In the genomic region with DNA sequence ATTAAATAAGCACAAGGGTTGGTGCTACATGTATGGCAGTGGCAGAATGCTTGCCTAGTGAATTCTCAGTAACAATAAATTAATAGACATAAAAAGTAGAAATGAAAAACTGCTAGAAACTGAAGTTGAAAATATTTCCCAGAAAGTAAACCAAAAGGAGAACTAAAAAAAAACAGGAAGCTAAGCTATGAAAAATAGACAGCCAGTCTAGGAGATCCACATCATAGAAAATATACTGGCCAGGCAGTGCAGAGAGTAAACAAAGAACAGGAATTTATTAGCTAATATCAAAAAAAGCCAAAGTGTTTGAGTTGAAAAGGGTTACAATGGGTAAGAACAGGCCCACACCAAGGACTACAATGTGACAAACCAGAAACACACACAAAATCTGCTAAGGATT, we compare ENCODE assay signal across 25 mouse cellular contexts. TPM values are rescaled to one million over a fixed set of nuclear protein-coding genes. Genes with fewer than 3 reads are reported as not detected.
DNase-seq lines count a peak whose midpoint lies in the region; ATAC-seq lines count a peak whose summit lies in the region.
"Had no signal": no experiment of that assay in that cellular context is flagged by ENCODE, and none has a peak within 500 bp of the region (broad histone marks: within the 10 kb centered on the region; RNA-seq: fewer than 3 reads in every experiment).

No protein-coding gene starts in this region.

- no peaks in the 10 kb centered on the region for H3K27me3 ChIP-seq in midbrain, embryonic 10.5 days (ENCODE audit: low read depth, poor library complexity, severe bottlenecking)
- H3K27me3 ChIP-seq in midbrain, embryonic 16.5 days (ENCODE audit: control insufficient read depth, insufficient read depth, low read depth, low read length), result no peaks in the 10 kb centered on the region
- H3K27me3 ChIP-seq: embryonic facial prominence, embryonic 13.5 days; forebrain, embryonic 13.5 days; hindbrain, embryonic 13.5 days had no signal

- no peaks in the 10 kb centered on the region for H3K36me3 ChIP-seq in midbrain, embryonic 10.5 days
- no peaks in the 10 kb centered on the region for H3K36me3 ChIP-seq in midbrain, embryonic 16.5 days (ENCODE audit: control insufficient read depth, insufficient read depth, low read length)
- H3K36me3 ChIP-seq: embryonic facial prominence, embryonic 10.5 days; embryonic facial prominence, embryonic 13.5 days; hindbrain, embryonic 13.5 days had no signal

- H3K9me3 ChIP-seq in midbrain, embryonic 10.5 days (replicated peaks), result no peaks in the 10 kb centered on the region
- no peaks in the 10 kb centered on the region for H3K9me3 ChIP-seq in midbrain, embryonic 16.5 days (replicated peaks; ENCODE audit: control insufficient read depth, low read length, poor library complexity, severe bottlenecking)
- H3K9me3 ChIP-seq: embryonic facial prominence, embryonic 10.5 days; embryonic facial prominence, embryonic 13.5 days; forebrain, embryonic 13.5 days; hindbrain, embryonic 13.5 days had no signal

- ATAC-seq in midbrain, embryonic 16.5 days, result no peak
- ATAC-seq in granulocyte monocyte progenitor cell, adult 5-6 weeks (replicated peaks; ENCODE audit: poor library complexity, severe bottlenecking), result peak; percentile 55
- ATAC-seq: CD4-positive, CD25-positive, alpha-beta regulatory T cell, adult 4 months; forebrain, embryonic 13.5 days; hindbrain, embryonic 16.5 days; inflammation-experienced regulatory T-cells, adult 6 months; intestine, embryonic 16.5 days; Patski had no signal

- H3K27ac ChIP-seq in midbrain, embryonic 10.5 days (replicated peaks), result peak overlapping the region; percentile 64; the same call in 1 of the 2 replicates
- H3K27ac ChIP-seq in midbrain, embryonic 16.5 days (ENCODE audit: low read length), result no peak overlapping the region
- H3K27ac ChIP-seq: embryonic facial prominence, embryonic 10.5 days; embryonic facial prominence, embryonic 13.5 days; forebrain, embryonic 13.5 days; hindbrain, embryonic 13.5 days had no signal

- no peak overlapping the region for H3K4me2 ChIP-seq in midbrain, embryonic 16.5 days (ENCODE audit: low read length)
- H3K4me2 ChIP-seq: embryonic facial prominence, embryonic 13.5 days; forebrain, embryonic 13.5 days; heart, embryonic 11.5 days; hindbrain, embryonic 13.5 days had no signal

- H3K4me1 ChIP-seq in midbrain, embryonic 10.5 days, result peaks cover 19% of the 10 kb centered on the region
- 0 out of 2 replicates have a peak, but pooled peaks cover 2% of the 10 kb centered on the region for H3K4me1 ChIP-seq in midbrain, embryonic 16.5 days (ENCODE audit: control insufficient read depth, insufficient read depth, low read length)
- H3K4me1 ChIP-seq: embryonic facial prominence, embryonic 10.5 days; embryonic facial prominence, embryonic 13.5 days; forebrain, embryonic 13.5 days had no signal

- no peak for DNase-seq in midbrain, embryonic 10.5 days (ENCODE audit: low spot score)
- DNase-seq in MEL-GATA-1-ER (ENCODE audit: extremely low read depth, low read depth), result peak; percentile 26
- DNase-seq in urinary bladder, postnatal 36 days (ENCODE audit: low spot score in 2 of 2), result no peak
- no peak for DNase-seq in heart, adult 11 months
- DNase-seq: adrenal gland, postnatal 10 days; adrenal gland, postnatal 36 days; cerebellum, adult 11 months; cerebellum, adult 2 months; cerebellum, adult 9-11 months; cerebellum, postnatal 25 days; embryo, embryonic 11 days; gastrocnemius, postnatal 25 days had no signal

- no peak overlapping the region for H3K4me3 ChIP-seq in midbrain, embryonic 10.5 days
- no peak overlapping the region for H3K4me3 ChIP-seq in midbrain, embryonic 16.5 days (ENCODE audit: low read depth, low read length)
- H3K4me3 ChIP-seq: embryonic facial prominence, embryonic 10.5 days; embryonic facial prominence, embryonic 13.5 days; erythroblast, embryonic 14.5 days; forebrain, embryonic 13.5 days; hindbrain, embryonic 13.5 days had no signal

- H3K9ac ChIP-seq in midbrain, embryonic 16.5 days (ENCODE audit: low read depth, low read length), result no peak overlapping the region
- H3K9ac ChIP-seq: embryonic facial prominence, embryonic 13.5 days; forebrain, embryonic 13.5 days; hindbrain, embryonic 13.5 days had no signal

RNA-seq across cellular contexts. Expression of a gene that starts 7.4 kb away (rescaled TPM):
- polyA plus RNA-seq in midbrain, embryonic 10.5 days (2016; fragmentation: Nextera tagmentation; extraction: Ambion mirVana), result 40.1 and 41.2 TPM in 2 replicates
- 58.8 and 63.6 TPM in 2 replicates for polyA plus RNA-seq in midbrain, embryonic 16.5 days (2015; fragmentation: Nextera tagmentation; extraction: Ambion mirVana)
- 33.0 and 36.1 TPM in 2 replicates for total RNA-seq in granulocyte monocyte progenitor cell, adult 5-6 weeks (2014; fragmentation: Nextera tagmentation)
- total RNA-seq in granulocyte monocyte progenitor cell, adult 5-6 weeks (2017), result 38.0 and 54.8 TPM in 2 replicates
